In genomic region chr11:5260942-5261459, GRCm38 (mm10) we compare ENCODE assay signal across 8 mouse cellular contexts. TPM values are rescaled to one million over a fixed set of nuclear protein-coding genes. Genes with fewer than 3 reads are reported as not detected.
A peak's percentile ranks its signal among the peaks of the same experiment; 100 is the strongest.
DNase-seq lines count a peak whose midpoint lies in the region; ATAC-seq and TF ChIP-seq lines count a peak whose summit lies in the region.

No protein-coding gene starts in this region.

- no peak for TF ChIP-seq CTCF in heart, adult 2 months (IDR thresholded peaks at IDR 0.05)
- TF ChIP-seq CTCF in hindbrain, postnatal 0 days (IDR thresholded peaks at IDR 0.05; ENCODE audit: low read depth): peak; percentile 18; the same call in 1 of the 2 replicates
- no peak for TF ChIP-seq CTCF in liver, embryonic 14.5 days (IDR thresholded peaks at IDR 0.05; ENCODE audit: low read depth)

- DNase-seq in heart, adult 2 months: no peak
- no peak for DNase-seq in heart, adult 8-10 months (ENCODE audit: low spot score)
- peak; percentile 29 for DNase-seq in brain, adult 2 months (ENCODE audit: low read depth, low spot score)
- peak; percentile 60 for DNase-seq in hindbrain, postnatal 0 days (ENCODE audit: low spot score)
- peak in 1 of 3 experiments; percentile 7 for DNase-seq in liver, embryonic 14.5 days (ENCODE audit: low read depth in 3 of 3, low spot score in 3 of 3)
- peak; percentile 69 for DNase-seq in naive thymus-derived CD4-positive, alpha-beta T cell, adult 2 months (ENCODE audit: low read depth)
- peak; percentile 65 to 70 for DNase-seq in thymus, postnatal 36 days

- no peaks in the 10 kb centered on the region for H3K79me2 ChIP-seq in heart, adult 2 months (replicated peaks; ENCODE audit: control insufficient read depth, insufficient read depth, low read length)

- intact Hi-C loops in heart, adult 2 months (cut with DNase I): loop anchor here (2.0 kb wide), 1 partner anchor 16 kb away; no protein-coding TSS in a partner anchor

- H3K9me3 ChIP-seq in forebrain, embryonic 15.5 days: no peaks in the 10 kb centered on the region
- no peaks in the 10 kb centered on the region for H3K9me3 ChIP-seq in hindbrain, postnatal 0 days (ENCODE audit: low read length)
- H3K9me3 ChIP-seq in liver, embryonic 14.5 days (ENCODE audit: control insufficient read depth, low read length): no peaks in the 10 kb centered on the region

- H3K27ac ChIP-seq in heart, adult 2 months: peak overlapping the region; percentile 89
- H3K27ac ChIP-seq in forebrain, embryonic 15.5 days (replicated peaks): no peak overlapping the region
- H3K27ac ChIP-seq in hindbrain, postnatal 0 days: peak overlapping the region; percentile 67
- no peak overlapping the region for H3K27ac ChIP-seq in liver, embryonic 14.5 days

- H3K4me1 ChIP-seq in heart, adult 2 months (ENCODE audit: control insufficient read depth, insufficient read depth, low read length): peaks cover 6% of the 10 kb centered on the region; the same call in 1 of the 2 replicates
- H3K4me1 ChIP-seq in forebrain, embryonic 15.5 days: peaks cover 22% of the 10 kb centered on the region
- H3K4me1 ChIP-seq in hindbrain, postnatal 0 days (ENCODE audit: insufficient read depth, low read length): peaks cover 4% of the 10 kb centered on the region; the same call in 1 of the 2 replicates
- H3K4me1 ChIP-seq in liver, embryonic 14.5 days (replicated peaks; ENCODE audit: control insufficient read depth in 2 of 2, insufficient read depth in 2 of 2, low read length in 1 of 2): peaks cover 2 to 7% of the 10 kb centered on the region in 2 experiments; a peak in 2 of 4 replicates

- peak overlapping the region; percentile 62 for H3K4me3 ChIP-seq in heart, adult 2 months
- peak overlapping the region; percentile 89 for H3K4me3 ChIP-seq in forebrain, embryonic 15.5 days
- H3K4me3 ChIP-seq in hindbrain, postnatal 0 days (ENCODE audit: low read length): peak overlapping the region; percentile 76
- peak overlapping the region; percentile 62 to 73 for H3K4me3 ChIP-seq in liver, embryonic 14.5 days (ENCODE audit: insufficient read depth in 1 of 2, low read depth in 2 of 2, low read length in 2 of 2)

- 2% methylated on average over 42 of the region's 42 CpGs for WGBS in heart, adult 2 months
- WGBS in forebrain, embryonic 15.5 days: under 1% methylated on average over 30 of the region's 42 CpGs
- under 1% methylated on average over 24 of the region's 42 CpGs for WGBS in hindbrain, postnatal 0 days
- 2% methylated on average over 39 of the region's 42 CpGs for WGBS in liver, embryonic 14.5 days (ENCODE audit: insufficient replicate concordance)

- TF ChIP-seq POLR2A in heart, adult 2 months (IDR thresholded peaks at IDR 0.05; ENCODE audit: insufficient read depth, low read depth, low read length): no peak

- H3K4me2 ChIP-seq in forebrain, embryonic 15.5 days (replicated peaks): peak overlapping the region; percentile 87
- peak overlapping the region; percentile 64 for H3K4me2 ChIP-seq in hindbrain, postnatal 0 days (ENCODE audit: low read depth, low read length)
- peak overlapping the region; percentile 75 for H3K4me2 ChIP-seq in liver, embryonic 14.5 days (ENCODE audit: low read depth)

- peak overlapping the region; percentile 80 for H3K9ac ChIP-seq in heart, adult 2 months (ENCODE audit: low read depth, low read length)
- H3K9ac ChIP-seq in forebrain, embryonic 15.5 days (replicated peaks): peak overlapping the region; percentile 71
- H3K9ac ChIP-seq in hindbrain, postnatal 0 days (replicated peaks; ENCODE audit: low read length): peak overlapping the region; percentile 66
- H3K9ac ChIP-seq in liver, embryonic 14.5 days (replicated peaks): peak overlapping the region; percentile 59

- peak; percentile 46; the same call in 1 of the 2 replicates for ATAC-seq in forebrain, embryonic 15.5 days (replicated peaks)
- peak; percentile 65; the same call in 1 of the 2 replicates for ATAC-seq in hindbrain, postnatal 0 days
- ATAC-seq in liver, embryonic 14.5 days (ENCODE audit: insufficient read depth): peak; percentile 29; the same call in 1 of the 2 replicates

- TF ChIP-seq EP300 in heart, adult 2 months (IDR thresholded peaks at IDR 0.05; ENCODE audit: insufficient read depth, low read depth, low read length): no peak
- TF ChIP-seq EP300 in liver, embryonic 14.5 days (IDR thresholded peaks at IDR 0.05; ENCODE audit: low read depth): no peak

- no peaks in the 10 kb centered on the region for H3K27me3 ChIP-seq in heart, adult 2 months (ENCODE audit: control insufficient read depth, insufficient read depth, low read length)
- H3K27me3 ChIP-seq in forebrain, embryonic 15.5 days: 0 out of 2 replicates have a peak, but pooled peaks cover 4% of the 10 kb centered on the region
- H3K27me3 ChIP-seq in hindbrain, postnatal 0 days (ENCODE audit: insufficient read depth, low read length): no peaks in the 10 kb centered on the region
- peaks cover 25% of the 10 kb centered on the region for H3K27me3 ChIP-seq in liver, embryonic 14.5 days (ENCODE audit: control insufficient read depth, insufficient read depth, low read length)

- no peaks in the 10 kb centered on the region for H3K36me3 ChIP-seq in heart, adult 2 months (ENCODE audit: control insufficient read depth, insufficient read depth, low read length)
- H3K36me3 ChIP-seq in forebrain, embryonic 15.5 days: no peaks in the 10 kb centered on the region
- no peaks in the 10 kb centered on the region for H3K36me3 ChIP-seq in hindbrain, postnatal 0 days (ENCODE audit: insufficient read depth, low read length)
- H3K36me3 ChIP-seq in liver, embryonic 14.5 days (replicated peaks; ENCODE audit: control insufficient read depth, insufficient read depth, low read depth): no peaks in the 10 kb centered on the region

RNA-seq across cellular contexts. Expression of gene Kremen1, which starts 0.4 kb away (rescaled TPM):
- 10 to 100 TPM; 80.3 to 93.9 TPM for total RNA-seq in heart, adult 2 months (2021)
- 59.7 and 80.8 TPM in 2 replicates for polyA plus RNA-seq in heart, adult 2 months (2012; rRNA removed)
- total RNA-seq in heart, adult 8-10 months (2022): 100 to 1,000 TPM in 2 of 4 experiments, 10 to 100 TPM in 2; 86.5 to 107 (median 100) TPM
- polyA plus RNA-seq in forebrain, embryonic 15.5 days (2015; fragmentation: Nextera tagmentation; extraction: Ambion mirVana): 5.4 and 6.5 TPM in 2 replicates
- 14.8 and 18.5 TPM in 2 replicates for total RNA-seq in hindbrain, postnatal 0 days (2014; rRNA removed)
- 3.2 and 3.6 TPM in 2 replicates for polyA plus RNA-seq in hindbrain, postnatal 0 days (2015; fragmentation: Nextera tagmentation; extraction: Ambion mirVana)
- 0.95 and 1.0 TPM in 2 replicates for polyA plus RNA-seq in liver, embryonic 14.5 days (2012; rRNA removed)
- polyA plus RNA-seq in liver, embryonic 14.5 days (2014; fragmentation: Nextera tagmentation; extraction: Ambion mirVana): 0.47 and 0.77 TPM in 2 replicates

Comparison
In these comparisons a context has a peak if more than half of its experiments do, and no peak if none do; other contexts are left out.
1. DNase-seq: peak in brain, adult 2 months (single experiment), hindbrain, postnatal 0 days (single experiment), naive thymus-derived CD4-positive, alpha-beta T cell, adult 2 months (single experiment) and thymus, postnatal 36 days (2 of 2); none in heart, adult 2 months (0 of 2) and heart, adult 8-10 months (single experiment).
2. H3K27ac ChIP-seq: peak in heart, adult 2 months (single experiment) and hindbrain, postnatal 0 days (single experiment); none in forebrain, embryonic 15.5 days (single experiment) and liver, embryonic 14.5 days (single experiment).
3. Peak in every context shown above with its lines, with median percentiles within 50 percentile points of each other: H3K4me3 ChIP-seq, H3K9ac ChIP-seq, ATAC-seq and H3K4me2 ChIP-seq.